Mouse (Mus musculus) urinary bladder, postnatal 25 days (tissue): ENCODE measurements around the gene Muc20.

Source experiments
- DNase-seq: peaks from one replicate; pipeline ENCODE4 v3.0.0; 2022; ENCODE audit warnings: low spot score

Muc20 gene

GRCm38 (mm10) chr16:32795177-32795576 is 2.1 kb downstream of the Muc20 start:
- no peak for DNase-seq

GRCm38 (mm10) chr16:32790056-32790455 is 7.2 kb downstream of the Muc20 start:
- no peak for DNase-seq

- peak; percentile 27 for DNase-seq
These were observed 12.4 kb downstream of the Muc20 start for GRCm38 (mm10) chr16:32784840-32785239.

GRCm38 (mm10) chr16:32783324-32784062 is 13.7 kb downstream of the Muc20 start:
- DNase-seq, result no peak

GRCm38 (mm10) chr16:32778956-32779355 is 18.3 kb downstream of the Muc20 start:
- no peak for DNase-seq

- DNase-seq, result no peak
These were observed 20.6 kb downstream of the Muc20 start for GRCm38 (mm10) chr16:32776676-32777075.

- no peak for DNase-seq
These were observed 30.3 kb downstream of the Muc20 start for GRCm38 (mm10) chr16:32766904-32767303.

- DNase-seq, result no peak
These were observed 32.3 kb downstream of the Muc20 start for GRCm38 (mm10) chr16:32764961-32765360.

GRCm38 (mm10) chr16:32764550-32764949 is 32.7 kb downstream of the Muc20 start:
- no peak for DNase-seq

- no peak for DNase-seq
These were observed 46.8 kb downstream of the Muc20 start for GRCm38 (mm10) chr16:32750242-32751127.

- no peak for DNase-seq
These were observed 51.4 kb downstream of the Muc20 start for GRCm38 (mm10) chr16:32745852-32746251.

- no peak for DNase-seq
These were observed 54.5 kb downstream of the Muc20 start for GRCm38 (mm10) chr16:32742712-32743111.

- no peak for DNase-seq
These were observed 55.9 kb downstream of the Muc20 start for GRCm38 (mm10) chr16:32741366-32741765.

- DNase-seq, result no peak
These were observed 57.1 kb downstream of the Muc20 start for GRCm38 (mm10) chr16:32740003-32740663.

GRCm38 (mm10) chr16:32736022-32736421 is 61.2 kb downstream of the Muc20 start:
- no peak for DNase-seq

- DNase-seq, result no peak
These were observed 61.6 kb downstream of the Muc20 start, which contains the start of gene Muc4 for GRCm38 (mm10) chr16:32735586-32735985. Muc4 (plus strand) TSS chr16:32735886.

GRCm38 (mm10) chr16:32733213-32733612 is 64.0 kb downstream of the Muc20 start:
- DNase-seq, result no peak

GRCm38 (mm10) chr16:32728730-32729129 is 68.5 kb downstream of the Muc20 start:
- DNase-seq, result no peak

- no peak for DNase-seq
These were observed 69.0 kb downstream of the Muc20 start for GRCm38 (mm10) chr16:32728240-32728639.
